Mouse (Mus musculus) liver, embryonic 16.5 days (tissue): Measurements from ENCODE around the gene Lin28b. TPM values are rescaled to one million over a fixed set of nuclear protein-coding genes. Genes with fewer than 3 reads are reported as not detected.

Source experiments
- ATAC-seq: fragments of 200-750 bp; cut with Nextera tagmentation; 2 replicates; pipeline ENCODE4 v1.8.0; 2017; ENCODE audit warnings: low read depth, mild to moderate bottlenecking, moderate number of reproducible peaks, moderate library complexity
- H3K27ac ChIP-seq: fragments of 300-500 bp; sonication (generic); 2 replicates; pipeline ENCODE4 v1.5.1; 2014; ENCODE audit warnings: mild to moderate bottlenecking, low read length
- H3K27me3 ChIP-seq: fragments of 300-500 bp; sonication (generic); 2 replicates; pipeline ENCODE4 v1.6.1; 2014; ENCODE audit warnings: low read depth, low read length, mixed read lengths; ENCODE audit not compliant: control insufficient read depth, insufficient read depth
- H3K36me3 ChIP-seq: fragments of 300-500 bp; sonication (generic); 2 replicates; pipeline ENCODE4 v1.6.1; 2014; ENCODE audit warnings: mild to moderate bottlenecking; ENCODE audit not compliant: control insufficient read depth, insufficient read depth
- H3K4me1 ChIP-seq: fragments of 300-500 bp; sonication (generic); 2 replicates; pipeline ENCODE4 v1.6.1; 2014; ENCODE audit warnings: low read depth, low read length, mixed read lengths; ENCODE audit not compliant: control insufficient read depth
- H3K4me2 ChIP-seq: fragments of 300-500 bp; sonication (generic); 2 replicates; pipeline ENCODE4 v1.6.1; 2014; ENCODE audit warnings: low read depth, low read length, mixed read lengths
- H3K4me3 ChIP-seq: fragments of 300-500 bp; sonication (generic); 2 replicates; pipeline ENCODE4 v1.5.1; 2014; ENCODE audit warnings: low read depth, mild to moderate bottlenecking, low read length
- H3K9ac ChIP-seq: fragments of 300-500 bp; sonication (generic); 2 replicates; pipeline ENCODE4 v1.6.1; 2014; ENCODE audit warnings: low read depth, low read length
- H3K9me3 ChIP-seq: fragments of 300-500 bp; sonication (generic); replicated peaks from 2 replicates; pipeline ENCODE4 v1.6.1; 2016; ENCODE audit warnings: low read length; ENCODE audit not compliant: control insufficient read depth
- WGBS: fragments of 180-500 bp; shearing (Covaris S2); extraction: QIAGEN DNeasy Blood & Tissue Kit; methylation state at CpG from one replicate; pipeline ENCODE4 v1.1.7; 2014; ENCODE audit not compliant: insufficient replicate concordance; 5-methylcytosine and 5-hydroxymethylcytosine counted together
- polyA plus RNA-seq: library from polyadenylated mRNA; unstranded; fragments of >200 nt; fragmentation: Nextera tagmentation; extraction: Ambion mirVana; gene quantifications from 2 replicates; pipeline ENCODE4 v1.2.1, GENCODE M21; 2015

The Lin28b gene
- 4.4 and 4.9 TPM in 2 replicates for polyA plus RNA-seq

DNA sequence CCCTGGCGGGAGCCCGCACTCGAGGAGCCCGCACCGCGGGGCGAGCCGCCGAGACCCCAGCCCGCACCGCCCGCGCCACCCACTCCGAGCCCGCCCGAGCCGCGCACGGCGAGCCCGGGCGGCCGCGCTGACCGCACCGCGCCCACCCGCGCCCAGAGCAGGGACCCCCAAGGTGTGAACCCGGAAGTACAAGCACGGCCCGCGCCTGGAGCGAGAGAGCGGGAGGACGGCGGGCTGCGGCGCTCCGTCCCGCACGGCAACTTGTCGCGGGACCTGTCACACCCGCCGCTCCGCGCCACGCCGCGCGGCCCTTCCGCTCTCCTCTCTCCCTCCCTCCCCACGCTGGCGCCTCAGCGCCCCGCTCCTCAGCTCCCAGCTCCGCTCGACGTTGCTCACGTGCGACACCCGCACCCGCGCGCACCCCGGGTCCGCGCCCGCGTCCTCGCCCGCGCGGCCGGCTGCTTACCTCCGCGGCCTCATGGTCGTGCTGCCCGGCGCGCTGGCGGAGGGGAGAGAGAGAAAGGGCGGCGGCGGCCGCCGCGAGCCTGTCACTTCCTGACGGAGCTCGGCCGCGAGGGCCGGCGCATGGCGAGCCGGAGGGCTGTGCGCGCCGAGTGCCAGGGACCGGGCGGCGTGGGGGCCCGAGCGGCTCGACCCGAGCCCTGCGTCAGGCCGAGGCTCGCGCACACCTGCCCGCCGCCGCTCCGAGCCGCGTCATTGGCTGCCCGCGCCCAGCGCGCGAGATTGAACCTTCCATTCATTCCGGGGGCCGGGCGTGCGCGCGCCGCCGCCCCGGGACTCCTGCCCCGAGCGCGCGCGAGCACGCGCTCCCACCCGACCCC is at the start of gene Lin28b:
Lin28b (minus strand) TSS at position 635 of the 842 bp plus-strand sequence.
- WGBS = under 1% methylated on average over 109 of the region's 139 CpGs
- ATAC-seq = peak; percentile 92

DNA sequence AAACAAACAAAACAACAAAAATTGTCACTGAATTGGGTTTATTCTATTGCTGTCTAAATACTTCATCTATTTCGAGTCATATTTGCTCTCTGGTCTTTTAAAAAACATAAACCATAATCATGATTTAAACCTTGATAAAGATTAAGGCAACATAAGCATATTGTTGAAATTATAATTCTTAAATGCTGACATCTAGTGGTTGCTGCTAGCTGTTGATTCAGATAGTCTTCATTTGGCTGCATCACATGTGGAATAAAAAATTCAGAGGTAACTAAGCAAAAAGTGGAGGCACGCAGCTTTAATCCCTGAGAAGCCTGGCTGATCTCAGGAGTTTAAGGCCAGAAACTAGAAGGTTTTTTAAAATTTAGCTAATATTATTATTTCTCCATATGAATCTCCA is 25.6 kb upstream of the Lin28b start:
- H3K4me2 ChIP-seq = no peak overlapping the region
- H3K9ac ChIP-seq = no peak overlapping the region
- ATAC-seq = no peak
- WGBS = 27% methylated on average over 2 of the region's 2 CpGs
- H3K4me1 ChIP-seq = no peaks in the 10 kb centered on the region
- no peaks in the 10 kb centered on the region for H3K36me3 ChIP-seq
- no peak overlapping the region for H3K4me3 ChIP-seq
- no peaks in the 10 kb centered on the region for H3K9me3 ChIP-seq
- H3K27ac ChIP-seq = no peak overlapping the region
- H3K27me3 ChIP-seq = no peaks in the 10 kb centered on the region

More for the DNA sequence above, at the start of gene Lin28b:
- no peaks in the 10 kb centered on the region for H3K9me3 ChIP-seq
- H3K4me2 ChIP-seq = peak within 1 kb of the TSS; percentile 99
- H3K27me3 ChIP-seq = peaks cover 30% of the 10 kb centered on the region
- H3K4me3 ChIP-seq = peak within 1 kb of the TSS; percentile 78
- H3K9ac ChIP-seq = peak within 1 kb of the TSS; percentile 71
- H3K4me1 ChIP-seq = peaks cover 5% of the 10 kb centered on the region
- peak within 1 kb of the TSS; percentile 37 for H3K27ac ChIP-seq
- no peaks in the 10 kb centered on the region for H3K36me3 ChIP-seq

DNA sequence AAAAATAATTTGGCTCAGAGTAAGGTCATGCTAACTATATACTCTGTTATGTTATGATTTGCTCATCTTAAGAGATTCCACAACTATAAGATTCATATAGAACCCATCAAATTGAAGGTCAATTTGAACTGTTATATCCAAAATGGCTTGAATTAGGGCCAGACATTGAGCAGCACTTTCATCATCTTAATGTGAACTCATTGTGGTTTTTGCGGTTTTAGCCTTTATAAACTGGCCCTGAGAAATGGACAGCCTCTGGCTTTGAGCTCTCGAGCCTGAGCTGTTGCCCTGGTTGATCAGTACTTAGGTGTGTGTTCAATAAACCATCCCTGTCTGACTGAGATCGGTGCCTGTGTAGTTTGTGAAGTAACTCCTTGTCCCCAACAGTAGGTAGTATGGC is 24.5 kb upstream of the Lin28b start:
- Histone ChIP-seq H3K36me3 (no peaks in the 10 kb centered on the region), H3K27me3 (no peaks in the 10 kb centered on the region), H3K9me3 (no peaks in the 10 kb centered on the region), H3K27ac (no peak overlapping the region), H3K9ac (no peak overlapping the region), H3K4me1 (no peaks in the 10 kb centered on the region), H3K4me2 (no peak overlapping the region), H3K4me3 (no peak overlapping the region)
- 54% methylated on average over 3 of the region's 3 CpGs for WGBS
- ATAC-seq = no peak

DNA sequence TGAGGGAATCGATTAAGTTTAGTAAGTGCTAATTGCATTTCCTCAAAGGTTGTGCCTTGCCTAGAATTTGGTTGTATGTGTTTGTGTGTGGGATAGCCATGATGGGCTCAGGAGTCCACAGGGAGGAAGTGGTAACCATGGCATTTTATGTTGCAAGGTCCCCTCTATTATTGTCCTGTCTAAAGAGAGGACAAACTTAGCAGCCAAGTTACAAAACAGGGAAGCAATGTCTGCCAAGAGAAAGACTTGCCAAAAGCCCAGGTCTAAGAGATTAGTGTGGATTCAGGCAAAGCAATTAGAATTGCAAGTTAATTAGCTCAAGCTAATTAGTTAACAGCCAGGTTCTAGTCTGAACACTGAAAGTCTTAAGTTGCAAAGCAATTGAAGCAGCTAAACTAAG is 14.1 kb upstream of the Lin28b start:
- Histone ChIP-seq H3K27ac (no peak overlapping the region), H3K9ac (no peak overlapping the region), H3K4me2 (no peak overlapping the region), H3K27me3 (no peaks in the 10 kb centered on the region), H3K4me1 (no peaks in the 10 kb centered on the region), H3K4me3 (no peak overlapping the region), H3K9me3 (no peaks in the 10 kb centered on the region), H3K36me3 (no peaks in the 10 kb centered on the region)
- 51% methylated on average over 1 of the region's 1 CpGs for WGBS
- ATAC-seq = no peak

DNA sequence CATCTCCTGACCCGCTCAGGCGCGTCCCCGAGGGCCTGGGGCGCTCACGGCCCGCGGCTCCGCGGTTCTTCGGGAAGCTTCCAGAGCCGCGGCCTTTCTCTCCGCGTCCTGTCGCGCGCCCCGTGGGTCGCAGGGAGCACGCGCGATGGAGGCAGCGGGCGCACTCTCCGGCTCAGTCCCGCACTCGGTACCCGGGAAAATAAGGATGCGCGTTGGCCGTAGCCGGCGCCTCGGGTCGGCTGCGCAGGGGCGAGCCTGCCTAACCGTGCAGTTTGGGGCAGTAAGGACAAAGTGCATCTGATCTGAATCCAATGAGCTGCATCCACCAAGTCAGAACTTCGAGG is 380 bp upstream of the Lin28b start:
- peak overlapping the region; percentile 99 for H3K4me2 ChIP-seq
- peak overlapping the region; percentile 71 for H3K9ac ChIP-seq
- peak; percentile 8; the same call in 1 of the 2 replicates for ATAC-seq
- no peaks in the 10 kb centered on the region for H3K9me3 ChIP-seq
- WGBS = under 1% methylated on average over 40 of the region's 40 CpGs
- no peaks in the 10 kb centered on the region for H3K36me3 ChIP-seq
- peak overlapping the region; percentile 78 for H3K4me3 ChIP-seq
- H3K4me1 ChIP-seq = peaks cover 5% of the 10 kb centered on the region
- peaks cover 30% of the 10 kb centered on the region for H3K27me3 ChIP-seq
- no peak overlapping the region for H3K27ac ChIP-seq

DNA sequence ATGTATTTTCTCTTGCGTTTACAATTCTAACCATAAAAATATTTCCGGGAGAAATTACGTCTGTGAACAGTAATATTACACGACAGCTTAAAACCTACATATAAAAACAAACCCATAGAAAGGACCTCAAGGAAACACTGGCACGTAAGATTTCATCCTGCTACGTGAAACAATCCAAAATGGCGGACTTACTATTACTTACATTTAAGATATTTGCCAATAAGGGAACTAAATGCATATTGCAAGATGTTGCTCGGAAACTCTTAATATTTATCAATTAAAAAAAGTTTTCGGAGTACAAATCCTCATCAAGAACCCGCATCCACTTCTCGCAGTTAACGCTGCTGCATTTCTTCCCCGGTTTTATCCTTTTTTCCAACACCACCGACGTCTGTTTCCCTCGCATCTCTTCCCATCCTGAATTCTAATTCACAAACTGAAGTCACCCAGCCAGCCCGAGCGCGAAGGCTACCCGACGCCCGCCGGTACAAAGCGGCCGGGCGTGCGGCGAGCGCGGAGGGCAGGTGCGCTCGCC is 902 bp downstream of the Lin28b start:
- peak overlapping the region; percentile 78 for H3K4me3 ChIP-seq
- peak overlapping the region; percentile 99 for H3K4me2 ChIP-seq
- H3K4me1 ChIP-seq = peaks cover 5% of the 10 kb centered on the region
- H3K9ac ChIP-seq = peak overlapping the region; percentile 71
- 2% methylated on average over 32 of the region's 32 CpGs for WGBS
- ATAC-seq = peak; percentile 71
- H3K27ac ChIP-seq = peak overlapping the region; percentile 24; the same call in 1 of the 2 replicates
- H3K36me3 ChIP-seq = no peaks in the 10 kb centered on the region
- no peaks in the 10 kb centered on the region for H3K9me3 ChIP-seq
- H3K27me3 ChIP-seq = peaks cover 30% of the 10 kb centered on the region

DNA sequence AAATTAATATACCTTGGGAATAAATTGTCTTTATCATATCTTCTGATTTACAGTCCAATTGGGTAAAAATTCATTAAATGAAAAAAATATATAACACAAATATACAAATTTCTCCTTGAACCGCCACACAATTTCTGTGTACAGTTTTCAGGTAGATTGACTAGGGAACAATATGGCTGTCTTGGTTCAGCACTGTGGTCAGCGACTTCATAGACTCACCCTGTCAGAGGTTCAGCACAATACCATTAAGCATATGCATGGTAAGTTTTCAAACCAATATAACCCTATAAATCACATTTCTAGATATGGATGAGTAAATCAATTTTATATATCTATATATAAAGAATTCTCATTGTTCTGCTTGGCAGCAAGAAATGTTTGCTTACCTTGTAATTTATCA is 3.0 kb downstream of the Lin28b start:
- WGBS = 56% methylated on average over 2 of the region's 2 CpGs
- H3K27me3 ChIP-seq = peaks cover 24% of the 10 kb centered on the region
- H3K4me2 ChIP-seq = no peak overlapping the region
- H3K4me3 ChIP-seq = no peak overlapping the region
- no peaks in the 10 kb centered on the region for H3K9me3 ChIP-seq
- H3K4me1 ChIP-seq = peaks cover 5% of the 10 kb centered on the region
- no peak overlapping the region for H3K9ac ChIP-seq
- no peak for ATAC-seq
- no peaks in the 10 kb centered on the region for H3K36me3 ChIP-seq
- no peak overlapping the region for H3K27ac ChIP-seq

DNA sequence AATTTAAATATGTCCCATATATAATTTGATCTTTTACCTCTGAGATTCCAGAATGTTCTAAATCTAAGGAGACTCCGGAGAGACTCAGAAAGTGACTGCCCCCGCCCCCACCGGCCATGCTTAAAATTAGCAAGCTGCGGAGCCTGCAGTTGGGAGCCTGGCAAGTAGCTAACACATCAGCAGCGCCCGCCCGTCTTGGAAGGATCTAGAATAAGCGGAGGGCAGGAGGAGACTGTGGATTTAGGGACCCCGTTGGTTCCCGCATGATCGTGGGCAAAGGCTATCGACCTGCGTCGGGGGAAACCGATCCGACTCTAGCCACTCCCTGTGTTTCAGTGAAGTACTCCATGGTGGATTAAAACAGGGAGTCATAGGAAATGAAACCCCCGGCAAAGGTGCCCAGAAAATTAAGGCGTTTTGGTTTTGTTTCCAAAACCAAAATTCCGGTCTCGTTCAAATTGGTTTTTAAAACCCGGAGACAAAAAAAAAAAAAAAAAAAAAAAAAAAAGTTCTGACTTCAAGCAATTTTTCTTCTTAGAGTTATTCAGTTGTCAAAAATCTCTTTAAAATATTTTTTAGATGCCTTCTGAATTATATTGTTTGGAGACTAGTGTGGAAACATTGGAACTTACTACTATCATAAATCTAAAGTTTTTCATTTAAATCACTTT is 12.4 kb downstream of the Lin28b start:
- WGBS = under 1% methylated on average over 21 of the region's 21 CpGs
- H3K36me3 ChIP-seq = no peaks in the 10 kb centered on the region
- H3K9me3 ChIP-seq = no peaks in the 10 kb centered on the region
- no peak for ATAC-seq
- no peak overlapping the region for H3K27ac ChIP-seq
- peak overlapping the region; percentile 49 for H3K4me3 ChIP-seq
- H3K4me1 ChIP-seq = peaks cover 9% of the 10 kb centered on the region
- H3K9ac ChIP-seq = peak overlapping the region; percentile 46; the same call in 1 of the 2 replicates
- H3K27me3 ChIP-seq = no peaks in the 10 kb centered on the region
- peak overlapping the region; percentile 58 for H3K4me2 ChIP-seq

DNA sequence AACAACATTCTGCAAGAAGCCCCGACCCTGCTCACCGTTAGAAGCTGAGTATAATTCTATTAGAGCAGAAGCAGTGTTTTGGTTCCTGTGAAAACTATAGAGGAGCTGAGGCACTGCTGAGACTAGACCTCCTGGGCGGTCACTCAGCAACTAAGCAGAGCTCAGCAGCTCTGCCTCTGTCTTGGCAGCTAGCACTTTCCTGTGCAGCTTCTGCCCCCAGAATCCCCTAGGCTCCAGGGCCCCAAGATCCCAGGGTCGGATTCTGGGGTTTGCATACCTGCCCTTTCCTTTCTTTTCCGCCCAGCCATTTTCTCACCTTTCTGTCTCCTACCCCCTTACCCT is 13.1 kb downstream of the Lin28b start:
- peak overlapping the region; percentile 58 for H3K4me2 ChIP-seq
- H3K4me1 ChIP-seq = peaks cover 9% of the 10 kb centered on the region
- no peaks in the 10 kb centered on the region for H3K27me3 ChIP-seq
- H3K9ac ChIP-seq = no peak overlapping the region
- no peak overlapping the region for H3K27ac ChIP-seq
- 9% methylated on average over 5 of the region's 5 CpGs for WGBS
- H3K36me3 ChIP-seq = no peaks in the 10 kb centered on the region
- no peak for ATAC-seq
- H3K4me3 ChIP-seq = peak overlapping the region; percentile 36
- H3K9me3 ChIP-seq = no peaks in the 10 kb centered on the region
